Mouse (Mus musculus): Measurements from ENCODE around the gene Tsnax. TPM values are rescaled to one million over a fixed set of nuclear protein-coding genes. Genes with fewer than 3 reads are reported as not detected.

The Tsnax gene
- polyA plus RNA-seq, 1 experiment from 2014 or later: 128 TPM

GRCm38 (mm10) chr8:125074141-125074540, 61.3 kb downstream of the Tsnax start:
- 93% methylated on average over 10 of the region's 10 CpGs for WGBS
- no peaks in the 10 kb centered on the region for H3K36me3 ChIP-seq
- peaks cover 16% of the 10 kb centered on the region for H3K4me1 ChIP-seq (replicated peaks)

GRCm38 (mm10) chr8:125074581-125074980, 61.8 kb downstream of the Tsnax start:
- Histone ChIP-seq H3K27ac (0 out of 2 replicates have a peak overlapping the region, but pooled peaks have one; percentile 40), H3K36me3 (no peaks in the 10 kb centered on the region), H3K4me1 (replicated peaks) (peaks cover 16% of the 10 kb centered on the region), H3K4me3 (no peak overlapping the region), H3K27me3 (ENCODE audit: insufficient read depth, poor library complexity, severe bottlenecking) (no peaks in the 10 kb centered on the region), H3K9me3 (no peaks in the 10 kb centered on the region)
- WGBS: 85% methylated on average over 2 of the region's 2 CpGs
- DNase-seq (ENCODE audit: low spot score): no peak

More at GRCm38 (mm10) chr8:125074141-125074540, 61.3 kb downstream of the Tsnax start:
- Histone ChIP-seq H3K27ac (no peak overlapping the region), H3K27me3 (ENCODE audit: insufficient read depth, poor library complexity, severe bottlenecking) (no peaks in the 10 kb centered on the region), H3K4me3 (no peak overlapping the region), H3K9me3 (no peaks in the 10 kb centered on the region)
- no peak for DNase-seq (ENCODE audit: low spot score)

- Histone ChIP-seq H3K36me3 (no peaks in the 10 kb centered on the region), H3K9me3 (no peaks in the 10 kb centered on the region), H3K4me1 (replicated peaks) (peaks cover 14% of the 10 kb centered on the region), H3K27me3 (ENCODE audit: insufficient read depth, poor library complexity, severe bottlenecking) (no peaks in the 10 kb centered on the region), H3K27ac (no peak overlapping the region), H3K4me3 (no peak overlapping the region)
- 79% methylated on average over 4 of the region's 4 CpGs for WGBS
- no peak for DNase-seq (ENCODE audit: low spot score)
Measured at GRCm38 (mm10) chr8:125075389-125075788, 62.6 kb downstream of the Tsnax start.

- Histone ChIP-seq H3K4me3 (no peak overlapping the region), H3K9me3 (no peaks in the 10 kb centered on the region), H3K4me1 (replicated peaks) (peaks cover 30% of the 10 kb centered on the region), H3K27me3 (ENCODE audit: insufficient read depth, poor library complexity, severe bottlenecking) (no peaks in the 10 kb centered on the region), H3K36me3 (no peaks in the 10 kb centered on the region), H3K27ac (no peak overlapping the region)
- DNase-seq (ENCODE audit: low spot score): no peak
- 83% methylated on average over 8 of the region's 8 CpGs for WGBS
Measured at GRCm38 (mm10) chr8:125077326-125077725, 64.5 kb downstream of the Tsnax start.

GRCm38 (mm10) chr8:125078771-125079384, 66.1 kb downstream of the Tsnax start:
- H3K9me3 ChIP-seq: no peaks in the 10 kb centered on the region
- 64% methylated on average over 9 of the region's 9 CpGs for WGBS
- DNase-seq (ENCODE audit: low spot score): no peak
- H3K4me3 ChIP-seq: no peak overlapping the region
- H3K27ac ChIP-seq: peak overlapping the region; percentile 56; the same call in 1 of the 2 replicates
- H3K27me3 ChIP-seq (ENCODE audit: insufficient read depth, poor library complexity, severe bottlenecking): no peaks in the 10 kb centered on the region
- no peaks in the 10 kb centered on the region for H3K36me3 ChIP-seq
- peaks cover 30% of the 10 kb centered on the region for H3K4me1 ChIP-seq (replicated peaks)

- no peak for DNase-seq (ENCODE audit: low spot score)
- peak overlapping the region; percentile 66 for H3K27ac ChIP-seq
- no peaks in the 10 kb centered on the region for H3K9me3 ChIP-seq
- WGBS: 81% methylated on average over 19 of the region's 19 CpGs
- no peaks in the 10 kb centered on the region for H3K36me3 ChIP-seq
- H3K27me3 ChIP-seq (ENCODE audit: insufficient read depth, poor library complexity, severe bottlenecking): no peaks in the 10 kb centered on the region
- H3K4me3 ChIP-seq: no peak overlapping the region
- H3K4me1 ChIP-seq (replicated peaks): peaks cover 35% of the 10 kb centered on the region
Measured at GRCm38 (mm10) chr8:125080388-125081344, 67.9 kb downstream of the Tsnax start.

- DNase-seq (ENCODE audit: low spot score): no peak
- 83% methylated on average over 4 of the region's 4 CpGs for WGBS
- Histone ChIP-seq H3K4me1 (replicated peaks) (peaks cover 40% of the 10 kb centered on the region), H3K27me3 (ENCODE audit: insufficient read depth, poor library complexity, severe bottlenecking) (no peaks in the 10 kb centered on the region), H3K36me3 (no peaks in the 10 kb centered on the region), H3K4me3 (no peak overlapping the region), H3K27ac (peak overlapping the region; percentile 60), H3K9me3 (no peaks in the 10 kb centered on the region)
Measured at GRCm38 (mm10) chr8:125083746-125084145, 70.9 kb downstream of the Tsnax start.

Other genes with a start within 250 kb of the Tsnax start
- gene Trim67, start 219.9 kb upstream of the Tsnax start, polyA plus RNA-seq (2016; fragmentation: Nextera tagmentation; extraction: Ambion mirVana): 0.81 and 3.3 TPM in 2 replicates
- gene Gnpat, start 150.0 kb upstream of the Tsnax start, polyA plus RNA-seq (2016; fragmentation: Nextera tagmentation; extraction: Ambion mirVana): 143 and 147 TPM in 2 replicates
- 51.4 and 71.3 TPM in 2 replicates for gene 2810004N23Rik, start 149.9 kb upstream of the Tsnax start, polyA plus RNA-seq (2016; fragmentation: Nextera tagmentation; extraction: Ambion mirVana)
- 8.4 and 9.5 TPM in 2 replicates for gene Exoc8, start 115.3 kb upstream of the Tsnax start, polyA plus RNA-seq (2016; fragmentation: Nextera tagmentation; extraction: Ambion mirVana)
- gene Sprtn, start 115.1 kb upstream of the Tsnax start, polyA plus RNA-seq (2016; fragmentation: Nextera tagmentation; extraction: Ambion mirVana): 11.0 and 11.7 TPM in 2 replicates
- gene Egln1, start 63.7 kb upstream of the Tsnax start, polyA plus RNA-seq (2016; fragmentation: Nextera tagmentation; extraction: Ambion mirVana): 10.1 and 12.2 TPM in 2 replicates
- gene Disc1, start 41.2 kb downstream of the Tsnax start, polyA plus RNA-seq (2016; fragmentation: Nextera tagmentation; extraction: Ambion mirVana): 1.6 and 2.1 TPM in 2 replicates